ENCODE assay signal across 8 mouse cellular contexts in genomic region chr7:100684538-100684937, GRCm38 (mm10). TPM values are rescaled to one million over a fixed set of nuclear protein-coding genes. Genes with fewer than 3 reads are reported as not detected.
DNase-seq lines count a peak whose midpoint lies in the region; ATAC-seq and TF ChIP-seq lines count a peak whose summit lies in the region.

No protein-coding gene starts in this region.

- no peaks in the 10 kb centered on the region for H3K4me1 ChIP-seq in kidney, postnatal 0 days (replicated peaks; ENCODE audit: insufficient read depth, low read length)
- H3K4me1 ChIP-seq in liver, embryonic 16.5 days (ENCODE audit: control insufficient read depth, low read depth, low read length), result peaks cover 16% of the 10 kb centered on the region

- H3K27me3 ChIP-seq in kidney, postnatal 0 days (ENCODE audit: insufficient read depth, low read length), result no peaks in the 10 kb centered on the region
- H3K27me3 ChIP-seq in liver, embryonic 16.5 days (ENCODE audit: control insufficient read depth, insufficient read depth, low read depth, low read length), result no peaks in the 10 kb centered on the region

- no peaks in the 10 kb centered on the region for H3K9me3 ChIP-seq in kidney, postnatal 0 days (replicated peaks; ENCODE audit: low read length)
- no peaks in the 10 kb centered on the region for H3K9me3 ChIP-seq in liver, embryonic 16.5 days (replicated peaks; ENCODE audit: control insufficient read depth, low read length)

- H3K4me2 ChIP-seq in kidney, postnatal 0 days (ENCODE audit: low read length), result no peak overlapping the region
- peak overlapping the region; percentile 56 for H3K4me2 ChIP-seq in liver, embryonic 16.5 days (ENCODE audit: low read depth, low read length)

- no peaks in the 10 kb centered on the region for H3K36me3 ChIP-seq in kidney, postnatal 0 days (ENCODE audit: insufficient read depth, low read length)
- no peaks in the 10 kb centered on the region for H3K36me3 ChIP-seq in liver, embryonic 16.5 days (ENCODE audit: control insufficient read depth, insufficient read depth)

- WGBS in kidney, postnatal 0 days, result 57% methylated on average over 7 of the region's 7 CpGs
- WGBS in liver, embryonic 16.5 days (ENCODE audit: insufficient replicate concordance), result 12% methylated on average over 7 of the region's 7 CpGs

- no peak overlapping the region for H3K9ac ChIP-seq in kidney, postnatal 0 days (ENCODE audit: low read depth, low read length)
- peak overlapping the region; percentile 26 for H3K9ac ChIP-seq in liver, embryonic 16.5 days (ENCODE audit: low read depth, low read length)

- no peak overlapping the region for H3K4me3 ChIP-seq in kidney, postnatal 0 days (replicated peaks; ENCODE audit: low read depth, low read length)
- H3K4me3 ChIP-seq in liver, embryonic 16.5 days (ENCODE audit: low read depth, low read length), result peak overlapping the region; percentile 26; the same call in 1 of the 2 replicates

- TF ChIP-seq CTCF in kidney, postnatal 0 days (IDR thresholded peaks at IDR 0.05; ENCODE audit: low read depth), result peak; percentile 98

- no peak overlapping the region for H3K27ac ChIP-seq in kidney, postnatal 0 days
- H3K27ac ChIP-seq in liver, embryonic 16.5 days (ENCODE audit: low read length), result peak overlapping the region; percentile 90

- peak; percentile 90 for ATAC-seq in erythroid progenitor cell, adult 5-6 weeks (replicated peaks; ENCODE audit: low FRiP score, poor library complexity, severe bottlenecking)
- ATAC-seq in kidney, postnatal 0 days (replicated peaks; ENCODE audit: low FRiP score, low read depth), result no peak
- peak; percentile 89 for ATAC-seq in liver, embryonic 16.5 days (ENCODE audit: low read depth)

- DNase-seq in adrenal gland, adult 18-20 months (ENCODE audit: low spot score in 2 of 2), result peak; percentile 43
- no peak for DNase-seq in adrenal gland, postnatal 4 days (ENCODE audit: low spot score in 2 of 2)
- peak; percentile 26 to 41 for DNase-seq in urinary bladder, postnatal 36 days (ENCODE audit: low spot score in 2 of 2)
- no peak for DNase-seq in urinary bladder, postnatal 10 days (ENCODE audit: low spot score)
- peak; percentile 85 for DNase-seq in kidney, postnatal 0 days (ENCODE audit: low spot score)
- peak; percentile 64 for DNase-seq in right cerebral cortex, postnatal 4 days

RNA-seq across cellular contexts. Expression of gene Fam168a, which starts 21.9 kb away (rescaled TPM):
- total RNA-seq in adrenal gland, adult 18-20 months (2021), result 10 to 100 TPM; 48.1 to 48.4 TPM
- 10 to 100 TPM; 72.3 to 87.5 TPM for total RNA-seq in adrenal gland, postnatal 4 days (2021)
- 21.6 and 31.4 TPM in 2 replicates for total RNA-seq in erythroid progenitor cell, adult 5-6 weeks (2015; ENCODE audit: low replicate concordance)
- total RNA-seq in erythroid progenitor cell, adult 5-6 weeks (2017; ENCODE audit: low replicate concordance), result 11.9 and 13.9 TPM in 2 replicates
- 29.1 and 29.7 TPM in 2 replicates for polyA plus RNA-seq in kidney, postnatal 0 days (2015; fragmentation: Nextera tagmentation; extraction: Ambion mirVana)
- polyA plus RNA-seq in liver, embryonic 16.5 days (2015; fragmentation: Nextera tagmentation; extraction: Ambion mirVana), result 5.0 and 6.3 TPM in 2 replicates

RNA-seq across cellular contexts. Expression of gene Plekhb1, which starts 22.3 kb away (rescaled TPM):
- 1 to 10 TPM; 2.9 to 5.2 TPM for total RNA-seq in adrenal gland, adult 18-20 months (2021)
- total RNA-seq in adrenal gland, postnatal 4 days (2021), result 10 to 100 TPM in 1 of 2 experiments, 1 to 10 TPM in 1; 8.7 to 10.1 TPM
- not detected in 2 replicates for total RNA-seq in erythroid progenitor cell, adult 5-6 weeks (2015; ENCODE audit: low replicate concordance)
- 0.77 TPM in 1 of 2 replicates, not detected in the other for total RNA-seq in erythroid progenitor cell, adult 5-6 weeks (2017; ENCODE audit: low replicate concordance)
- polyA plus RNA-seq in kidney, postnatal 0 days (2015; fragmentation: Nextera tagmentation; extraction: Ambion mirVana), result 4.6 and 5.1 TPM in 2 replicates
- 0.33 and 0.65 TPM in 2 replicates for polyA plus RNA-seq in liver, embryonic 16.5 days (2015; fragmentation: Nextera tagmentation; extraction: Ambion mirVana)

Comparison
In these comparisons a context has a peak if more than half of its experiments do, and no peak if none do; other contexts are left out.
1. DNase-seq: peak in adrenal gland, adult 18-20 months (2 of 2), urinary bladder, postnatal 36 days (2 of 2), kidney, postnatal 0 days (single experiment) and right cerebral cortex, postnatal 4 days (single experiment); none in adrenal gland, postnatal 4 days (0 of 2) and urinary bladder, postnatal 10 days (single experiment).